Mouse (Mus musculus) bone marrow macrophage, adult 2 months (primary cell): Measurements from ENCODE around the gene Fam227a.
A peak's percentile ranks its signal among the peaks of the same experiment; 100 is the strongest.

ENCODE experiments used
- CTCF ChIP-seq: IDR thresholded peaks from 2 replicates; pipeline ENCODE4 v1.5.1; 2012; ENCODE audit warnings: low read depth, mild to moderate bottlenecking, low read length, moderate library complexity
- POLR2A ChIP-seq: IDR thresholded peaks from 2 replicates; pipeline ENCODE4 v1.6.1; 2012; ENCODE audit warnings: mild to moderate bottlenecking, low read depth, low read length, borderline replicate concordance

DNA sequence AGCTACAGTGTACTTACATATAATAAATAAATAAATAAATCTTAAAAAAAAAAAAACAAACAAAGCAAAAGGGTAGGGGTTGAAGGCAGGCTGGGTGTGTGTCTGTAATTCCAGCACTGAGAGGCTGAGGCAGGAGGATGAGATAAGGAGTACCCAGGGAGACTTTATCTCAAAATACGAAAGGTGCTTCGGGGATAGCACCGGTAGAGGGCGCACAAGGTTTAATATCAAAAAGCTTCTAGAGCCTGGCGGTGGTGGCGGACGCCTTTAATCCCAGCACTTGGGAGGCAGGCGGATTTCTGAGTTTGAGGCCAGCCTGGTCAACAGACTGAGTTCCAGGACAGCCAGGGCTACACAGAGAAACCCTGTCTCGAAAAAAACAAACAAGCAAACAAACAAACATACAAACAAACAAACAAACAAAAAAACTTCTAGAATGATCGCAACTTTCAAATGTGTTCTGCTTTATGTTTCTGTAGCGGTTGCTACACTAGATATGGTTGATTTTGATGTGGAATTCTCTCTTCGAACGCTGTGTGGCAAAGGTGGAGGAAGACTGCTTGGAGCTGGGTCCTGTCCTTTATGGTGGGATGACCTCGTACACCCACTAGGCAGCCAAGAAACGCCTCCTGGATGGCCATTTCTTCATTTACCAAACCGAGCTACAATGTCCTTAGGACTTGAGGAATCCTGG is 772 bp downstream of the Fam227a start:
- TF ChIP-seq CTCF (peak; percentile 29; the same call in 1 of the 2 replicates), POLR2A (no peak)
